Mouse (Mus musculus) CH12.LX (cell line): ENCODE results near the gene Tmem238l. TPM values are rescaled to one million over a fixed set of nuclear protein-coding genes. Genes with fewer than 3 reads are reported as not detected.

Source experiments
- DNase-seq: peaks from one replicate; pipeline ENCODE4 v3.0.0-alpha.2; 2013; ENCODE audit errors: extremely low read depth
- H3K27ac ChIP-seq: 2 replicates; pipeline ENCODE4 v1.5.1; 2012; ENCODE audit warnings: low read depth, mild to moderate bottlenecking, control low read depth, moderate library complexity; ENCODE audit not compliant: insufficient read depth
- H3K27me3 ChIP-seq: replicated peaks from 2 replicates; pipeline ENCODE3; 2012; ENCODE audit warnings: inconsistent platforms
- H3K36me3 ChIP-seq, 2 experiments: replicated peaks in 1 of 2; 2 replicates each; pipeline versions ENCODE3 to v1.6.1; 2012; ENCODE audit warnings: inconsistent platforms in 1 of 2, low read length in 1 of 2, mild to moderate bottlenecking in 1 of 2, mixed read lengths in 1 of 2, moderate library complexity in 1 of 2; ENCODE audit not compliant: control insufficient read depth in 1 of 2, insufficient read depth in 1 of 2
- H3K4me1 ChIP-seq, 2 experiments: 2 replicates each; pipeline ENCODE4 v1.6.1; 2012; ENCODE audit warnings: inconsistent platforms in 1 of 2, moderate library complexity in 1 of 2; ENCODE audit not compliant: insufficient read depth in 2 of 2, control insufficient read depth in 1 of 2
- H3K4me2 ChIP-seq: 2 replicates; pipeline ENCODE4 v1.6.1; 2012; ENCODE audit warnings: low read depth, mild to moderate bottlenecking, control low read depth; ENCODE audit not compliant: poor library complexity, insufficient read depth, severe bottlenecking
- H3K4me3 ChIP-seq, 3 experiments: fragments of 150-350 bp in 1 of 3; sonication (generic) in 1 of 3; replicated peaks in 1 of 3; 2 replicates each; pipeline versions ENCODE3 to v1.5.1; 2011 to 2012; ENCODE audit warnings: low read depth in 2 of 3, low read length in 2 of 3, mild to moderate bottlenecking in 2 of 3, moderate library complexity in 2 of 3, control low read depth in 1 of 3, improper control_type of control experiment in 1 of 3, inconsistent platforms in 1 of 3, mixed read lengths in 1 of 3; ENCODE audit not compliant: poor library complexity in 1 of 3
- H3K79me2 ChIP-seq: replicated peaks from 2 replicates; pipeline ENCODE4 v1.6.1; 2012; ENCODE audit warnings: mild to moderate bottlenecking, moderate library complexity; ENCODE audit not compliant: control insufficient read depth, poor library complexity, insufficient read depth, severe bottlenecking; ENCODE audit errors: extremely low read depth
- H3K9ac ChIP-seq: 2 replicates; pipeline ENCODE4 v1.6.1; 2012; ENCODE audit warnings: low read depth, mild to moderate bottlenecking, control low read depth, moderate library complexity; ENCODE audit not compliant: insufficient read depth
- H3K9me3 ChIP-seq: replicated peaks from 2 replicates; pipeline ENCODE3; 2012; ENCODE audit warnings: low read length, inconsistent platforms, mixed read lengths
- BHLHE40 ChIP-seq: IDR thresholded peaks from 2 replicates; pipeline ENCODE4 v1.6.1; 2011; ENCODE audit warnings: mild to moderate bottlenecking, low read depth, low read length, improper control_type of control experiment
- CHD1 ChIP-seq: IDR thresholded peaks from 2 replicates; pipeline ENCODE4 v1.6.1; 2012; ENCODE audit warnings: low read depth, low read length, improper control_type of control experiment, inconsistent platforms
- CHD2 ChIP-seq: IDR thresholded peaks from 2 replicates; pipeline ENCODE4 v1.6.1; 2011; ENCODE audit warnings: low read length, improper control_type of control experiment
- E2F4 ChIP-seq: IDR thresholded peaks from 2 replicates; pipeline ENCODE4 v1.6.1; 2011; ENCODE audit warnings: low read depth, low read length, improper control_type of control experiment; ENCODE audit not compliant: insufficient replicate concordance
- ETS1 ChIP-seq: conservative IDR thresholded peaks from 2 replicates; pipeline ENCODE4 v1.6.1; 2012; ENCODE audit warnings: low read depth, mild to moderate bottlenecking, inconsistent platforms, low read length, improper control_type of control experiment, moderate library complexity
- GABPA ChIP-seq: IDR thresholded peaks from 2 replicates; pipeline ENCODE4 v1.6.1; 2012; ENCODE audit warnings: low read depth, low read length, improper control_type of control experiment, inconsistent platforms; ENCODE audit not compliant: insufficient replicate concordance
- IRF4 ChIP-seq: IDR thresholded peaks from 2 replicates; pipeline ENCODE4 v1.6.1; 2014; ENCODE audit warnings: low read depth, mild to moderate bottlenecking, inconsistent platforms, low read length, improper control_type of control experiment
- JUN ChIP-seq: IDR thresholded peaks from 2 replicates; pipeline ENCODE4 v1.6.1; 2011; ENCODE audit warnings: low read depth, mild to moderate bottlenecking, low read length, improper control_type of control experiment, moderate library complexity; ENCODE audit not compliant: insufficient read depth
- JUND ChIP-seq: conservative IDR thresholded peaks from 2 replicates; pipeline ENCODE4 v1.6.1; 2011; ENCODE audit warnings: low read depth, low read length, improper control_type of control experiment
- MAFK ChIP-seq: IDR thresholded peaks from 2 replicates; pipeline ENCODE4 v1.6.1; 2011; ENCODE audit warnings: low read length, improper control_type of control experiment; ENCODE audit not compliant: insufficient replicate concordance
- MXI1 ChIP-seq: IDR thresholded peaks from 2 replicates; pipeline ENCODE4 v1.6.1; 2011; ENCODE audit warnings: mild to moderate bottlenecking, low read depth, low read length, improper control_type of control experiment
- PAX5 ChIP-seq: IDR thresholded peaks from 2 replicates; pipeline ENCODE4 v1.6.1; 2012; ENCODE audit warnings: low read length, inconsistent platforms, mixed read lengths
- POLR2AphosphoS2 ChIP-seq: IDR thresholded peaks from 2 replicates; pipeline ENCODE4 v1.6.1; 2011; ENCODE audit warnings: low read depth, low read length, improper control_type of control experiment
- RAD21 ChIP-seq: IDR thresholded peaks from 2 replicates; pipeline ENCODE4 v1.6.1; 2011; ENCODE audit warnings: low read depth, mild to moderate bottlenecking, low read length, improper control_type of control experiment, moderate library complexity
- TBP ChIP-seq: conservative IDR thresholded peaks from 2 replicates; pipeline ENCODE4 v1.6.1; 2011; ENCODE audit warnings: low read depth, low read length, improper control_type of control experiment
- UBTF ChIP-seq: IDR thresholded peaks from 2 replicates; pipeline ENCODE4 v1.6.1; 2012; ENCODE audit warnings: low read depth, mild to moderate bottlenecking, inconsistent platforms, low read length, improper control_type of control experiment, moderate library complexity
- USF1 ChIP-seq: IDR thresholded peaks from 2 replicates; pipeline ENCODE4 v1.6.1; 2014; ENCODE audit warnings: low read depth, mild to moderate bottlenecking, inconsistent platforms, low read length, improper control_type of control experiment
- ZC3H11A ChIP-seq: IDR thresholded peaks from 2 replicates; pipeline ENCODE4 v1.6.1; 2012; ENCODE audit warnings: low read depth, mild to moderate bottlenecking, inconsistent platforms, low read length, improper control_type of control experiment
- ZNF384 ChIP-seq: IDR thresholded peaks from 2 replicates; pipeline ENCODE4 v1.6.1; 2012; ENCODE audit warnings: low read depth, low read length, improper control_type of control experiment, inconsistent platforms
- dilution Hi-C: fragments of 300-500 bp; cut with MboI; formaldehyde crosslinking; loops from 2 replicates; pipeline ENCODE4 v1.14.3; 2020; ENCODE audit warnings: low sequenced_read_pairs; ENCODE audit not compliant: extremely low pct_unique_long_range_greater_than_20kb, extremely low pct_ligation_motif_present
- in situ Hi-C: fragments of 300-500 bp; cut with MboI; formaldehyde crosslinking; loops from 3 replicates; pipeline ENCODE4 v1.14.3; 2019; ENCODE audit warnings: low sequenced_read_pairs, low pct_ligation_motif_present, low pct_unique_long_range_greater_than_20kb, mixed read lengths
- polyA plus RNA-seq: library from polyadenylated mRNA; unstranded; fragments of >175 nt; gene quantifications from 2 replicates; pipeline ENCODE4 v1.2.1, GENCODE M21; 2012; ENCODE audit warnings: low read depth; ENCODE audit not compliant: insufficient read length
- total RNA-seq, 2 experiments: library from RNA; depleted of rRNA; stranded (reverse); fragments of 300-350 nt in 1 of 2; fragments of >200 nt in 1 of 2; gene quantifications; 2 replicates each; pipeline ENCODE4 v1.2.3; 2012 to 2014

Tmem238l gene
- total and polyA plus RNA-seq, 3 experiments, result not detected

GRCm38 (mm10) chr11:67000671-67001070, 44.2 kb downstream of the Tmem238l start:
- TF ChIP-seq MXI1 (no peak), ZC3H11A (no peak), JUN (no peak), CHD2 (no peak), ETS1 (no peak), JUND (no peak), MAFK (no peak), ZNF384 (no peak)
- DNase-seq, result no peak
- dilution Hi-C loops, result no loop called here

GRCm38 (mm10) chr11:67001717-67002116, 45.3 kb downstream of the Tmem238l start:
- Histone ChIP-seq H3K9me3 (no peaks in the 10 kb centered on the region), H3K4me1 (no peaks in the 10 kb centered on the region), H3K4me2 (no peak overlapping the region), H3K27me3 (peaks cover 60% of the 10 kb centered on the region), H3K9ac (no peak overlapping the region), H3K4me3 (no peak overlapping the region), H3K36me3 (no peaks in the 10 kb centered on the region), H3K27ac (no peak overlapping the region), H3K79me2 (no peaks in the 10 kb centered on the region)
- in situ Hi-C loops (no loop called here), dilution Hi-C loops (no loop called here)
- DNase-seq, result no peak
- TF ChIP-seq ETS1 (no peak), BHLHE40 (no peak), RAD21 (no peak), UBTF (no peak), JUN (no peak)

More at GRCm38 (mm10) chr11:67000671-67001070, 44.2 kb downstream of the Tmem238l start:
- Histone ChIP-seq H3K4me1 (no peaks in the 10 kb centered on the region), H3K9me3 (no peaks in the 10 kb centered on the region), H3K79me2 (no peaks in the 10 kb centered on the region), H3K4me2 (no peak overlapping the region), H3K27ac (no peak overlapping the region), H3K4me3 (no peak overlapping the region), H3K27me3 (peaks cover 68% of the 10 kb centered on the region), H3K36me3 (no peaks in the 10 kb centered on the region), H3K9ac (no peak overlapping the region)
- in situ Hi-C loops, result no loop called here

GRCm38 (mm10) chr11:67002911-67003310, 46.5 kb downstream of the Tmem238l start:
- no peaks in the 10 kb centered on the region for H3K9me3 ChIP-seq
- no peak overlapping the region for H3K27ac ChIP-seq
- no peak overlapping the region for H3K4me2 ChIP-seq
- no peaks in the 10 kb centered on the region for H3K79me2 ChIP-seq
- DNase-seq, result no peak
- no peak overlapping the region for H3K4me3 ChIP-seq
- TF ChIP-seq RAD21 (no peak), PAX5 (no peak), CHD2 (no peak), TBP (no peak), GABPA (no peak), ZC3H11A (no peak), E2F4 (no peak), USF1 (no peak), IRF4 (no peak), POLR2AphosphoS2 (no peak), CHD1 (no peak), MXI1 (no peak)
- no peaks in the 10 kb centered on the region for H3K36me3 ChIP-seq
- H3K9ac ChIP-seq, result no peak overlapping the region
- dilution Hi-C loops, result no loop called here
- in situ Hi-C loops, result no loop called here
- H3K4me1 ChIP-seq, result no peaks in the 10 kb centered on the region
- peaks cover 50% of the 10 kb centered on the region for H3K27me3 ChIP-seq
